Mouse (Mus musculus) left cerebral cortex, adult 9 months (tissue): ENCODE measurements around the gene Btbd9.

ENCODE experiments used
- DNase-seq, 2 experiments: peaks; one replicate each; pipeline ENCODE4 v3.0.0; 2022; ENCODE audit warnings: low spot score in 2 of 2

Btbd9 gene

DNA sequence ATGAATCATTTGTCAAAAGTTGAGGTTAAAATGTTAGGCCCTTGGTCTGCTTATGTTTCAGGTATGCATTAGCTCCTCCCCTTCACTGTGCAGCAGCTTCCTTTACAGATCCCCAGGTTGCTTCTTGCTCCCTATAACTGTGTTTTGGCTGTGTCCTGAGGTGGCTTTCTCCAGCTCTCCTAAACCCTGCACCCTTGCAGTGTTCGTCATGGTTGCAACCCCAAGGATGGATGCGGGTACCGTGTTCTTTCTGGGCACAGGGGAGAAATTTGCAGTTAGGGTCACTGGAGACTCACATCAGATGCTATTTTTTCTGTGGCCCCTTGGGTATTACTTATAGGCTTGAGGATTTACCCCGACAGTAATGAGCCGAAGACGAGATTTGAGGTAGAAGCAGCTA, 396.1 kb downstream of the Btbd9 start:
- no peak for DNase-seq

DNA sequence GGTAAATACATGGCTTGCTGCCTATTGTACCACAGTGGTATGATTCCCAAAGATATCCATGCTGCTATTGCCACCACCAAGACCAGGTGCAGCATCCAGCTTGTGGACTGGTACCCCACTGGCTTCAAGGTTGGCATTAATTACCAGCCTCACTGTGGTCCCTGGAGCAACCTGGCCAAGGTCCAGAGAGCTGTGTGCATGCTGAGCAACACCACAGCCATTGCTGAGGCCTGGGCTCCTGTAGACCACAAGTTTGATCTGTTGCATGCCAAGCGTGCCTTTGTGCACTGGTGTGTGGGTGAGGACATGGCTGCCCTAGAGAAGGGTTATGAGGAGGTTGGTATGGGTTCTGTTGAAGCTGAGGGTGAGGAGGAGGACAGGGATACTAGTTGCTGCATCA, 397.9 kb downstream of the Btbd9 start:
- DNase-seq = no peak

DNA sequence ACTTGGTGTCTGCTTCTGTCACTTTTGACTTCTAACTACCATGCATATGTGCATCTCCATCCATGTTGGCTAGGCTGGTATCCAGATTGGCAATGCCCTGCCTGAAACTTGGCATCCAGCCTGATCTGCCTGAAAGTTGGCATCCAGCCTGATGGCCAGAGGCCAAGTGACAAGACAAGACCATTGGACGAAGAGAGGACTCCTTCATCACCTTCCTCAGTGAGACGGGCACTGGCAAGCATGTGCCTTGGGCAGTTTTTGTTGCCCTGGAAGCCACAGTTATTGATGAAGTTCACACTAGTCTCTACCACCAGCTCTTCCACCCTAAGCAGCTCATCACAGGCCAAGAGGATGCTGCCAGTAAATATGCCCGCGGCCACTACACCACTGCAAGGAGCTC, 398.9 kb downstream of the Btbd9 start:
- DNase-seq = no peak
